Mouse (Mus musculus) left cerebral cortex, postnatal 10 days (tissue): ENCODE measurements around the gene Fam3b. TPM values are rescaled to one million over a fixed set of nuclear protein-coding genes. Genes with fewer than 3 reads are reported as not detected.

Experiments used
- DNase-seq, 2 experiments: peaks; one replicate each; pipeline ENCODE4 v3.0.0; 2021 to 2022; ENCODE audit warnings: low spot score in 2 of 2, mixed read lengths in 1 of 2; ENCODE audit errors: extremely low spot score in 1 of 2
- intact Hi-C: fragments of 180-260 bp; cut with DNase I; formaldehyde crosslinking; loops from one replicate; pipeline ENCODE4 v1.15.1; 2025
- total RNA-seq, 2 experiments: library from RNA; stranded (reverse); gene quantifications; 2 replicates each; pipeline ENCODE4 v1.2.3; 2021

Gene Fam3b
- under 1 TPM; 0.45 to 0.47 TPM for total RNA-seq

DNA sequence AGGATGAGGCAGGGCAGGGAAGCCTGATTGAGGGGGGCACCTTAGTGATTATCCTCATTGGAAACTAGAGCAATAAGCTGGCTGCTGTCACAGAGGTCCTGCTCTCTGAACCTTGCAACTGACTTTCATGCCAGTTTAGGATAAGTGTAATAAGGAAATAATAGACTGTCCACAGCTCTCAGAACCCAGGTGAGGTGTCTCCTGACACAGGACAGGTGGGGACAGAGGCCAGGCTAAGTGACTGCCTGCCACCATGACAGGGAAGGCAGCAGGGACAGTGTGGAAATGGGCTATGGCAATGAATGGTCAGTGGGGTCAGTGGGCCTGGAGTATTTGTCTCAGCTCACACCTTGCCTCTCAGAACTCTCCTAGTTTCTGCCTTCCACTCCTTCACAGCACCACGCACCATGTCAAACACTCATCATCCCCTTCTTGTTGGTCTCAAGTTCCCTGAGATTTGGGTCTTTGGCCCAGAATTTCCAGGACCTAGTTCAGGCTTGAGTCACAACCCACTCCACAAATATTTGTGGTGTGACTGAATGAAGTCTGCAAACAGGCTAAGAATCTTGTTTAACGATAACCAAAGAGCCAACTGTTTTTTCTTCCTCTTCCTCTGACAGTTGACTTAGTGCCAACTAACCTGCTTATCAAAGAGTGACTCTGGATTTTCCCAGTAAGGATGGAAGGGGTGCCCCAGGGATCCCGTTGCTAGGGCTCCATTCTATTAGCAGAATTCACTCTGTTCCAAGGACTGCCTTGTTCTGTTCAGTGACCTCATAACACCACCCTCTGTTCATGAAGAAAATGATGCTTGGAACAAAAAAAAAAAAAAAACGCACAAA, at the start of gene Fam3b:
TSS of gene Fam3b (minus strand) at position 718 of the 842 bp plus-strand sequence.
- no peak for DNase-seq
- intact Hi-C loops = no loop called here

DNA sequence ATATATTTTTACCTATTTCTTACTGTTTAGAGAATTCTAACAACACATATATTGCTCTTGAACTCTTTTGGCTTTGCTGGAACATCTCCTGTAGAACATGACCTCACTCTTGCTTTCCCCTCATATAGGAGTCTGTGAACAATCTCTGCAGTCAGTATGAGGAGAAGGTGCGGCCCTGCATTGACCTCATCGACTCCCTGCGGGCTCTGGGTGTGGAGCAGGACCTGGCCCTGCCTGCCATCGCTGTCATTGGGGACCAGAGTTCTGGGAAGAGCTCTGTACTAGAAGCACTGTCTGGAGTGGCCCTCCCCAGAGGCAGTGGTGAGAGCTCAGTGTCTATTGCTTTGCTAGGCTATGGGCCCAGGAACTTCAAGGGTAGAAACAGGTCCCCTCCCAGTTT, 29.7 kb upstream of the Fam3b start:
- intact Hi-C loops = no loop called here

DNA sequence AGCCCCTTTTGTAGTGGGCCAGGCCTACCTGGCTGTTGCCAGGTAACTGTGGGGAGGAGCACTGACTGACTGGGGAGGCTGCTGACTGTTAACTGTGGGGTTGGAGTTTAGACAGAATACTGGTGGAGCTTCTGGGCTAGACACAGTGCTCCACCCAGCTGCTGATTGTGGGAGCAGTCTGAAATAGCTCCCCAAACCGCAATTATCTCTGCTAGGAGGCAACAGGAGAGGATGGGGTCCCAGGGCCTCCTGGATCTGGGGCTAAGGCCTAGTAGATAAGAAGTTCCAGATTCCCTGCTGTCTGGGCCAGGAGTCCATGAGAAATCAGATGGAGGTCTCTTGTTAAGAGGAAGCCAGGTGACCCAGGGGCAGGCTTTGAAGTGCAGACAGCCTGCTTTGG, 22.2 kb upstream of the Fam3b start:
- no peak for DNase-seq
- intact Hi-C loops = no loop called here

More for the DNA sequence above, 29.7 kb upstream of the Fam3b start:
- DNase-seq = no peak

GRCm38 (mm10) chr16:97535808-97536413, 21.3 kb upstream of the Fam3b start:
- peak; percentile 30 to 80 for DNase-seq
- intact Hi-C loops = no loop called here

GRCm38 (mm10) chr16:97534876-97535461, 20.4 kb upstream of the Fam3b start:
- peak; percentile 18 to 45 for DNase-seq
- intact Hi-C loops = no loop called here

GRCm38 (mm10) chr16:97534448-97534847, 19.8 kb upstream of the Fam3b start:
- intact Hi-C loops = no loop called here
- DNase-seq = no peak

- intact Hi-C loops = no loop called here
- DNase-seq = no peak
Measured at GRCm38 (mm10) chr16:97533751-97534150, 19.1 kb upstream of the Fam3b start.

- no peak for DNase-seq
- intact Hi-C loops = no loop called here
Measured at GRCm38 (mm10) chr16:97533126-97533525, 18.5 kb upstream of the Fam3b start.

GRCm38 (mm10) chr16:97529241-97529640, 14.6 kb upstream of the Fam3b start:
- DNase-seq = no peak
- intact Hi-C loops = no loop called here

DNA sequence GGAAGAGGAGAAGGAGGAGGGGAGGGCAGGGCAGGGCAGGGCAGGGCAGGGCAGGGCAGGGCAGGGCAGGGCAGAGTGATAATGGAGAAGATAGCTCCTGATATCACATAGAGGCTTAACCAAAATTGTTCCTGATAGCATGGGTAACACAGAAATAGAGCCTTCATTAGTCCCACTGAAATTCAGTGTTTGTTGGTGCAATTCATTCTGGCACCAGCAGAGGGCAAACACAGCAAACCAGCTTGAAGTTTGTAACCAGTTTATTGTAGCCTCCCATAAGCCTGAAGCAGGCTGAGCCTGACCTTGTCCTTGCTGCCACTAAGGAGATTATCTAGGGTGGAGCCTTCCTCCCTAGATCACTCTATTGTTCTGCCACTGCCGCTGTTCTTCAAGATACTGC, 8.4 kb upstream of the Fam3b start:
- intact Hi-C loops = no loop called here
- DNase-seq = peak; percentile 13 to 49

- DNase-seq = no peak
- intact Hi-C loops = no loop called here
Measured at GRCm38 (mm10) chr16:97521983-97522382, 7.4 kb upstream of the Fam3b start.

DNA sequence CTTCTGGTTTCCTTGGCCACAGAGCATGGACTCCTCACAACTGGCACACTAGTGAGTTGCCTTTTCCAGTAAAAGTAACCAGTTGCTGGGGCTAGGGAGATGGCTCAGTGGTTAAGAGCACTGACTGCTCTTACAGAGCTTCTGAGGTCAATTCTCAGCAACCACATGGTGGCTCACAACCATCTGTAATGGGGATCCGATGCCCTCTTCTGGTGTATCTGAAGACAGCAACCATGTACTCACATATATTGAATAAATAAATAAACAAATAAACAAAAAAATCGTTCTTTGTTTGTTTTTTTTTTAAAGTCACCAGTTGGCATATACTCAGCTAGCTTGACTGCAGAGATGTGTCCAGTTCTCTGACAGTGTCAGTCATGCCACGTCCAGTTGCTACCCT, 1.7 kb upstream of the Fam3b start:
- intact Hi-C loops = no loop called here
- DNase-seq = no peak

GRCm38 (mm10) chr16:97512347-97512751, 2.3 kb downstream of the Fam3b start:
- peak in 1 of 2 experiments; percentile 22 for DNase-seq
- intact Hi-C loops = no loop called here

DNA sequence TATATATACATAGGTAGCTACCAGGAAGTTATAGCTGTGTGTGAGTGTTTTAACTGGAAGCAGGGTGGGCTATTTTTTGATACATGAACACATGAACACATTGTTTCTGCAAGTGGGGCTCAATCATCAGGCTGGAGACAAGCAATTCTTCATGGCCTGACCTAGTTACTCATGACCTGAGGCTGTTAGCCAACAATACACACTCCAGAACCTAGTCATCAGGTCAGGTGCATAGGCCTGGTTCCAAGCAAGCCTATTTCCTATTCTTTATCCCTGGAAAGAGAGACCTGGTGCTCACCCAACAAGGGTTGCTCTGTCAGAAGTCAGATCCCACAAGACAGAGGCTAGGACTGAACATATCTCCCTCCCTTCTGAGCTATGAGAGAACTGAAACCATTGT, 3.1 kb downstream of the Fam3b start:
- DNase-seq = no peak
- intact Hi-C loops = no loop called here

DNA sequence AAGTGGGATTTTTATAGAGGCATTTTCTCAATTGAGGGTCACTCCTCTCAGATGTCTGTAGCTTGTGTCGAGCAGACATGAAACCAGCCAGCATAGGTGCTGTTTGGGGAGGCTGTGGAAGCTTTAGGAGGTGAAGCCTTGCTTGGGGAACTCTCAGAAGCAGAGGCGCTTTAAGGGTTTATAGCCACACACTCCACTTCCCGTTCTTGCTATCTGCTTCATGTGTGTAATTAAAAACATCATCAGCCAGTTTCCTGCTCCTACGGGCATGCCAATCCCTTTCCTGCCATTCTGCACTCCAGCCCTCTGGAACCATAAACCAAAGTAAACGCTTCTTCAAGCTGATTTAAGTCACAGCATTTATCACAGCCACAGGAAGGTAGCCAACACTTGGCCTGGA, 3.8 kb downstream of the Fam3b start:
- intact Hi-C loops = no loop called here
- DNase-seq = no peak

DNA sequence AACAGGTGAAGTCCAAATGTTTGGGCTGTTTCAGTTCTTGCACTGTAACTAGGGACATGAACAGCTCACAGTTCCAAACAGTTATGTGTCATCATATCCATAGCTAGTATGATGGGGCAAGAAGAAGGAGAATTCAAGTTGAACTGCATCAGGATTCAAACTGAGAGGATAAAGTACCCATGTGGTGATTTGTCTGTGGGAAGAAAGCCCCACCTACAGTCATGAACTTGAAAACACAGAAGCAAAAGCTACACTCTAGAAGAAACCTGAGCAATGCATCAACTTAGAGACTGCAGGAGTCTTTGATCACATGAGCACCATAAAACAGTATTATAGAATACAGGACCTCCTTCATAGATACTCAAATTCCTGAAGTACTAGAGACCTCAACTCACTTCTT, 6.8 kb downstream of the Fam3b start:
- DNase-seq = no peak

GRCm38 (mm10) chr16:97504793-97505192, 9.8 kb downstream of the Fam3b start:
- intact Hi-C loops = no loop called here
- DNase-seq = no peak

More for the DNA sequence above, 6.8 kb downstream of the Fam3b start:
- intact Hi-C loops = no loop called here

DNA sequence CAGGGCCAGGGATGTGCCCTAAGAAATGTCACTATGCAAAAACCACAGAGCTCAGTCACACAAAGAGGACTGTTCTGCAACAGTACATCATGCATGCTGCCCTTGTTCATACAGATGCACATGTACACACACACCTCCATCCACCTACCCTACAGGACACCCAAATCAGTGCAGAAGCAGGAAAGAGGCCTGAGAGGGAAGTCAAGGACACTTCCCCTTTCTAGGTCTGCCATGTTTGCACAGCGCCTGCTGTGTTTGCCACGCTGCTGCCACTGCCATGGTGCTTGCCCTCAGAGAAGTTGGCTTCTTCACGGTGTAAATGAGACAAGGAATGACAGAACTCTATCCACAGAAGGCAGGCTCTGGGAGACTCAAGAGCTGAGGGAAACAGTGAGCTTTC, 10.8 kb downstream of the Fam3b start:
- intact Hi-C loops = no loop called here
- DNase-seq = no peak

DNA sequence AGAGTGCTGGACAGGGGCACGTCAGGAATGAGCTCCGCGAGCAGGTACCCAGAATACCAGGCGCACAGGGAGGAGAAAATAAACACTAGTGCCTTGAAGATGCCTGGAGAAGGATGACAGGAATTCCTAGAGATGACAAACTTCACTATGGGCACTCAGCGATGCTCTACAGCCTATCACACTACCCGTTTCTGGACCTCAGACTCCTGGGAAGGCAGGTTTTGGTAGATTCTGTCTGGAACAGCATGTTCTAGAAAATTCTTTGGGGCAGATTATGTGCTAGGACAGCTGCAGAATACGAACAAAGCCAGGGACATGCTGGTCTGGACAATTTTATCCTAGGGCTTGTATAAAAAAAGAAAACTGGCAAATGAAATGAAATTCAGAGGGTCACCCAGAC, 13.7 kb downstream of the Fam3b start:
- no peak for DNase-seq
- intact Hi-C loops = no loop called here

GRCm38 (mm10) chr16:97499450-97499849, 15.2 kb downstream of the Fam3b start:
- DNase-seq = no peak
- intact Hi-C loops = no loop called here
